In the genomic region with DNA sequence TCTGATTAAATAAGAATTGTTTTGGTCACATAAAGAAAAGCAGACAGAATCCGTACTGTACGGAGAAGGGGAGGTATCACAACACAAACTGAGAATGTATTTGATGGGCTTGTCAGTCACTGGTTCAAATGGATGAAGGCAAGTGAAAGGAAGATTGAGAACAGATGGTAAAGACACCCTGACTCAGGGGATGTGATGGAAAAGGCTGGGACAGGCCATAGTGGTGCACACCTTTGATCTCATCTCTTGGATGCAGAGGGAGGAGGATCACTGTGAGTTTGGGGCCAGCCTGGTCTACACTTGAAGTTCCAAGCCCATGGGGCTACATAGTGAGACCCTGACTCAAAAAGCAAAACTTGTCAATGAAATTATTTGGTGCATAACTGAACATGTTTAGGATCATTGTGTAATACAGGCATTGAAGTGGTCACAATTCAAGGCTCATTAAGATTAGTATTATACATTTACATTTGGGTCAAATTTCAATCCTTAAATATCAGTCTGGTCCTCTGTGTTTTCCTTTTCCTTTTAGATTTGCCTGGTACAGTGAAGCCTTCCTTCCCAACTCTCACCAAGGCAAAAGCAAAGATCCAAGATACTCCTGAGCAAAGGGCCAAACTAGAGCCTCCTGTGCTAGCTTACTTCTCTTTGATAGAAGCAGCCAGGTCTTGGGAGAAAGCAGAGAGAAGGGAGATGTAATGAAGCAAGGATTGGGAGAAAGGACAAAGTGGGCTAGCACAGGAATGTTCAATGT, we compare ENCODE assay signal across 29 mouse cellular contexts. TPM values are rescaled to one million over a fixed set of nuclear protein-coding genes. Genes with fewer than 3 reads are reported as not detected.
A peak's percentile ranks its signal among the peaks of the same experiment; 100 is the strongest.
DNase-seq lines count a peak whose midpoint lies in the region; ATAC-seq and TF ChIP-seq lines count a peak whose summit lies in the region.
"Had no signal": no experiment of that assay in that cellular context is flagged by ENCODE, and none has a peak within 500 bp of the region (broad histone marks: within the 10 kb centered on the region; RNA-seq: fewer than 3 reads in every experiment).

No protein-coding gene starts in this region.

- no peak for DNase-seq in liver
- DNase-seq in spleen, adult 2 months (ENCODE audit: low read depth in 1 of 2, low spot score in 2 of 2): peak in 1 of 2 experiments; percentile 33
- DNase-seq in spleen, postnatal 14 days (ENCODE audit: low spot score in 2 of 2): no peak
- DNase-seq in naive thymus-derived CD4-positive, alpha-beta T cell, adult 2 months (ENCODE audit: low read depth): peak; percentile 78
- DNase-seq in right cerebral cortex, adult 18-20 months: no peak
- no peak for DNase-seq in adrenal gland, postnatal 25 days
- DNase-seq: adrenal gland, adult 2 months; B cell, adult 2 months; cerebellum, adult 11 months; cerebellum, adult 9-10 months; cerebellum, postnatal 36 days; embryo, embryonic 11 days; gastrocnemius, postnatal 25 days; heart, adult 18-20 months; heart, postnatal 4 days; kidney, adult 18-20 months; kidney, postnatal 36 days; lung, embryonic 14.5 days; lung, postnatal 36 days had no signal

- no peak overlapping the region for H3K9ac ChIP-seq in liver, embryonic 15.5 days
- H3K9ac ChIP-seq: embryonic facial prominence, embryonic 12.5 days; forebrain, embryonic 15.5 days; heart, embryonic 12.5 days; hindbrain, embryonic 13.5 days; kidney, embryonic 15.5 days; lung, embryonic 14.5 days; midbrain, embryonic 13.5 days had no signal

- 0 out of 2 replicates have a peak overlapping the region, but pooled peaks have one; percentile 39 for H3K27ac ChIP-seq in liver, embryonic 15.5 days (replicated peaks)
- H3K27ac ChIP-seq in spleen, adult 2 months (ENCODE audit: insufficient read depth, low read length): peak overlapping the region; percentile 58
- no peak overlapping the region for H3K27ac ChIP-seq in bone marrow, adult 2 months (ENCODE audit: control insufficient read depth, insufficient read depth, low read depth, low read length, poor library complexity)
- H3K27ac ChIP-seq: embryonic facial prominence, embryonic 12.5 days; forebrain, embryonic 10.5 days; forebrain, embryonic 15.5 days; hindbrain, embryonic 13.5 days; kidney, embryonic 15.5 days; layer of hippocampus, adult 2 months; midbrain, embryonic 13.5 days had no signal

- TF ChIP-seq POLR2A in spleen, adult 2 months (IDR thresholded peaks at IDR 0.05; ENCODE audit: low read depth, low read length): no peak; the same call in 1 of the 2 replicates
- no peak for TF ChIP-seq POLR2A in bone marrow, adult 2 months (IDR thresholded peaks at IDR 0.05; ENCODE audit: borderline replicate concordance, control insufficient read depth, low read depth, low read length)

- WGBS in liver, embryonic 15.5 days (ENCODE audit: insufficient replicate concordance): 80% methylated on average over 2 of the region's 2 CpGs
- WGBS in spleen, adult 2 months: 84% methylated on average over 2 of the region's 2 CpGs
- WGBS in bone marrow, adult 2 months: 91% methylated on average over 2 of the region's 2 CpGs

- peaks cover 17% of the 10 kb centered on the region for H3K4me1 ChIP-seq in liver, embryonic 15.5 days (replicated peaks)
- H3K4me1 ChIP-seq in spleen, adult 2 months (ENCODE audit: control insufficient read depth, insufficient read depth, insufficient read length): peaks cover 3% of the 10 kb centered on the region; the same call in 1 of the 2 replicates
- H3K4me1 ChIP-seq in bone marrow, adult 2 months (ENCODE audit: control insufficient read depth, insufficient read depth, low read length): peaks cover 2% of the 10 kb centered on the region; the same call in 1 of the 2 replicates

- H3K27me3 ChIP-seq in liver, embryonic 15.5 days: no peaks in the 10 kb centered on the region; the same call in 1 of the 2 replicates
- no peaks in the 10 kb centered on the region for H3K27me3 ChIP-seq in spleen, adult 2 months (ENCODE audit: control insufficient read depth, insufficient read depth, low read length)
- H3K27me3 ChIP-seq: embryonic facial prominence, embryonic 12.5 days; heart, embryonic 12.5 days; hindbrain, embryonic 13.5 days; kidney, embryonic 15.5 days had no signal

- no peak for ATAC-seq in liver, embryonic 15.5 days (ENCODE audit: insufficient read depth)
- ATAC-seq: forebrain, embryonic 15.5 days; midbrain, embryonic 13.5 days had no signal

- H3K4me2 ChIP-seq in liver, embryonic 15.5 days: no peak overlapping the region
- H3K4me2 ChIP-seq: embryonic facial prominence, embryonic 12.5 days; forebrain, embryonic 15.5 days; heart, embryonic 12.5 days; hindbrain, embryonic 13.5 days; kidney, embryonic 15.5 days; lung, embryonic 14.5 days; midbrain, embryonic 13.5 days had no signal

- TF ChIP-seq CTCF in spleen, adult 2 months (IDR thresholded peaks at IDR 0.05; ENCODE audit: extremely low read depth, insufficient read depth, insufficient read length, insufficient replicate concordance): no peak
- 0 out of 2 replicates have a peak, but pooled peaks have one; percentile 7 for TF ChIP-seq CTCF in bone marrow, adult 2 months (IDR thresholded peaks at IDR 0.05; ENCODE audit: control insufficient read depth, insufficient read depth, low read length)

- H3K9me3 ChIP-seq in liver, embryonic 15.5 days (replicated peaks): no peaks in the 10 kb centered on the region
- H3K9me3 ChIP-seq: embryonic facial prominence, embryonic 12.5 days; forebrain, embryonic 10.5 days; forebrain, embryonic 15.5 days; heart, embryonic 12.5 days; hindbrain, embryonic 13.5 days; kidney, embryonic 15.5 days; midbrain, embryonic 13.5 days had no signal

- H3K36me3 ChIP-seq in liver, embryonic 15.5 days (replicated peaks): no peaks in the 10 kb centered on the region
- peaks cover 4% of the 10 kb centered on the region for H3K36me3 ChIP-seq in spleen, adult 2 months (ENCODE audit: control insufficient read depth, insufficient read depth, low read length)
- H3K36me3 ChIP-seq: embryonic facial prominence, embryonic 12.5 days; forebrain, embryonic 15.5 days; hindbrain, embryonic 13.5 days; midbrain, embryonic 13.5 days had no signal

- no peak overlapping the region for H3K4me3 ChIP-seq in liver, embryonic 15.5 days (replicated peaks)
- no peak overlapping the region for H3K4me3 ChIP-seq in spleen, adult 2 months (ENCODE audit: extremely low read depth, insufficient read depth, insufficient read length)
- H3K4me3 ChIP-seq in bone marrow, adult 2 months (replicated peaks; ENCODE audit: control insufficient read depth, low read depth, low read length): no peak overlapping the region
- H3K4me3 ChIP-seq: embryonic facial prominence, embryonic 12.5 days; forebrain, embryonic 10.5 days; forebrain, embryonic 15.5 days; heart, embryonic 12.5 days; hindbrain, embryonic 13.5 days; kidney, embryonic 15.5 days; layer of hippocampus, adult 2 months; midbrain, embryonic 13.5 days had no signal

RNA-seq across cellular contexts. Expression of gene Dhx40, which starts 3.2 kb away (rescaled TPM):
- polyA plus RNA-seq in liver, embryonic 15.5 days (2015; fragmentation: Nextera tagmentation; extraction: Ambion mirVana): 8.8 and 9.3 TPM in 2 replicates
- 2.1 and 2.4 TPM in 2 replicates for polyA plus RNA-seq in spleen, adult 2 months (2012; rRNA removed)
- polyA plus RNA-seq in bone marrow, adult 2 months (2011; ENCODE audit: insufficient read depth, insufficient read length, low replicate concordance, missing spikeins): 7.1 and 18.2 TPM in 2 replicates
- 31.9 and 38.1 TPM in 2 replicates for total RNA-seq in adrenal gland, postnatal 25 days (2021)

RNA-seq across cellular contexts. Expression of gene Cltc, which starts 53.4 kb away (rescaled TPM):
- polyA plus RNA-seq in liver, embryonic 15.5 days (2015; fragmentation: Nextera tagmentation; extraction: Ambion mirVana): 79.4 and 91.3 TPM in 2 replicates
- 44.9 and 50.4 TPM in 2 replicates for polyA plus RNA-seq in spleen, adult 2 months (2012; rRNA removed)
- 72.0 and 82.1 TPM in 2 replicates for polyA plus RNA-seq in bone marrow, adult 2 months (2011; ENCODE audit: insufficient read depth, insufficient read length, low replicate concordance, missing spikeins)
- 268 and 379 TPM in 2 replicates for total RNA-seq in adrenal gland, postnatal 25 days (2021)
